Mouse (Mus musculus): Measurements from ENCODE around the gene Eif4a1. TPM values are rescaled to one million over a fixed set of nuclear protein-coding genes. Genes with fewer than 3 reads are reported as not detected.

Eif4a1 gene
- total RNA-seq, 1 experiment = 1,948 TPM

GRCm38 (mm10) chr11:69655264-69656064 lies 16.8 kb downstream of the Eif4a1 start, which contains the start of gene Sox15:
TSS of gene Sox15 (plus strand) at chr11:69655314.
- Histone ChIP-seq H3K9me3 (ENCODE audit: control insufficient read depth, insufficient read depth, low read depth, low read length) (no peaks in the 10 kb centered on the region), H3K4me1 (ENCODE audit: control insufficient read depth in 2 of 2, insufficient read depth in 2 of 2, low read length in 2 of 2, poor library complexity in 1 of 2) (peaks cover 3 to 17% of the 10 kb centered on the region in 2 experiments; a peak in 3 of 4 replicates), H3K4me3 (ENCODE audit: insufficient read depth in 1 of 2, low read depth in 1 of 2, low read length in 2 of 2, poor library complexity in 1 of 2, severe bottlenecking in 1 of 2) (peak within 1 kb of the TSS; percentile 71 to 76), H3K27ac (ENCODE audit: insufficient read depth, low read depth, low read length, poor library complexity, severe bottlenecking) (peak within 1 kb of the TSS; percentile 88), H3K9ac (ENCODE audit: insufficient read depth, low read depth, low read length, poor library complexity, severe bottlenecking) (peak within 1 kb of the TSS; percentile 81), H3K36me3 (ENCODE audit: control insufficient read depth, insufficient read depth, low read length, poor library complexity, severe bottlenecking) (peaks cover 50% of the 10 kb centered on the region)
- DNase-seq (ENCODE audit: low read depth, low spot score) = no peak
- in situ Hi-C loops (cut with MboI; ENCODE audit: low sequenced_read_pairs in 2 of 2, unreplicated experiment in 2 of 2) = loop anchor here in 1 of 2 experiments (10.0 kb wide), 1 partner anchor 59 kb away; no protein-coding TSS in a partner anchor
- TF ChIP-seq ZNF384 (IDR thresholded peaks at IDR 0.05; ENCODE audit: low read depth, low read length) (no peak), ZC3H11A (IDR thresholded peaks at IDR 0.05; ENCODE audit: borderline replicate concordance, low read depth, low read length) (0 out of 2 replicates have a peak, but pooled peaks have one; percentile 3)

DNA sequence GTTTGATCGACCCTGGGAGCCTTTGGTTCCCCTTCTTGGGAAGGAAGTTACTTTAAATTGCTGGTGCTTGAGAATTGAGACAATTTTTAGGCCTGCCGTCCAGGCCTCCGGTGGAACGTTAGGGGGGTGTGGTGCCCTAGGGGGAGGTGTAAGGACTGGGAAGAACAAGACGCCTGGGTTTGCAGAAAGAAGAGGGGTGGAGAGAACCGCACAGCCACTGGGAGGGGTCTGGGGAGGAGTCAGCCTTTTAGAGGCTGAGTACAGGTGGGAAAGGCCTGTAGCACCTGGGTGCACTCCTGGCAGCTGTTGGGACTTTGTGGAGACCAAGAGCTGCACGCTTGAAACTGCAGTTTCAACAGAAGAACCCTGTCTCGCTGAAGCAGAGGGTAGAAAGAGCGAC lies 17.5 kb downstream of the Eif4a1 start:
- H3K9ac ChIP-seq (ENCODE audit: insufficient read depth, low read depth, low read length, poor library complexity, severe bottlenecking) = peak overlapping the region; percentile 78

DNA sequence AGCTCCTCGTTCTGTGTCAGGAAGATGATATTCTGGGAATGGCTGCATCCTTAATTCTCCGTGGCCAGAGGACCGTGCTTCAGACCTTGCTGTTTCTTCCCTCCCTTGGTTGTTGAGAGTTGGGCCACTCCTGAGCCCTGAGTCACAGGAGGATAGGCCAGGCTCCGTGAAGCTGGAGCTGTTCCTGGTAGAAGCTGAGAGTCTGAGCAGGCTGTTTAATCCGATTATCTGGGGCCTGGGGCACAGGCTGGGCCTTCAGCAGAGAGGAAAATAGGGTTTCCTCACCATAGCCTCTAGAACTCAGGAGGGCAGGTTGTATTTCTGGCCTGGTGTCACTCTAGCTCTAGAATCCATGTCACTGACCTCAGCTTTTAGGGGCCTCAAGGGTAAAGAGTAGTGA lies 18.8 kb downstream of the Eif4a1 start:
- no peak for DNase-seq (ENCODE audit: low read depth, low spot score)
- Histone ChIP-seq H3K4me3 (ENCODE audit: insufficient read depth in 1 of 2, low read depth in 1 of 2, low read length in 2 of 2, poor library complexity in 1 of 2, severe bottlenecking in 1 of 2) (no peak overlapping the region), H3K9ac (ENCODE audit: insufficient read depth, low read depth, low read length, poor library complexity, severe bottlenecking) (no peak overlapping the region), H3K9me3 (ENCODE audit: control insufficient read depth, insufficient read depth, low read depth, low read length) (no peaks in the 10 kb centered on the region), H3K36me3 (ENCODE audit: control insufficient read depth, insufficient read depth, low read length, poor library complexity, severe bottlenecking) (peaks cover 59% of the 10 kb centered on the region), H3K27ac (ENCODE audit: insufficient read depth, low read depth, low read length, poor library complexity, severe bottlenecking) (no peak overlapping the region), H3K4me1 (ENCODE audit: control insufficient read depth in 2 of 2, insufficient read depth in 2 of 2, low read length in 2 of 2, poor library complexity in 1 of 2) (peaks cover 3 to 13% of the 10 kb centered on the region in 2 experiments; a peak in 3 of 4 replicates)
- in situ Hi-C loops (cut with MboI; ENCODE audit: low sequenced_read_pairs in 2 of 2, unreplicated experiment in 2 of 2) = loop anchor here in 1 of 2 experiments (10.0 kb wide), 1 partner anchor 61 kb away; no protein-coding TSS in a partner anchor
- TF ChIP-seq HCFC1 (IDR thresholded peaks at IDR 0.05; ENCODE audit: borderline replicate concordance, insufficient read depth, low read length) (no peak), ZNF384 (IDR thresholded peaks at IDR 0.05; ENCODE audit: low read depth, low read length) (no peak)

More for the DNA sequence above, 17.5 kb downstream of the Eif4a1 start:
- peaks cover 55% of the 10 kb centered on the region for H3K36me3 ChIP-seq (ENCODE audit: control insufficient read depth, insufficient read depth, low read length, poor library complexity, severe bottlenecking)
- TF ChIP-seq CHD2 (IDR thresholded peaks at IDR 0.05; ENCODE audit: low read depth, low read length) (no peak), MAFK (IDR thresholded peaks at IDR 0.05; ENCODE audit: insufficient read depth, low read depth, low read length) (no peak), ZC3H11A (IDR thresholded peaks at IDR 0.05; ENCODE audit: borderline replicate concordance, low read depth, low read length) (no peak), ZNF384 (IDR thresholded peaks at IDR 0.05; ENCODE audit: low read depth, low read length) (no peak), HCFC1 (IDR thresholded peaks at IDR 0.05; ENCODE audit: borderline replicate concordance, insufficient read depth, low read length) (no peak)
- peaks cover 3 to 17% of the 10 kb centered on the region in 2 experiments; a peak in 3 of 4 replicates for H3K4me1 ChIP-seq (ENCODE audit: control insufficient read depth in 2 of 2, insufficient read depth in 2 of 2, low read length in 2 of 2, poor library complexity in 1 of 2)
- in situ Hi-C loops (cut with MboI; ENCODE audit: low sequenced_read_pairs in 2 of 2, unreplicated experiment in 2 of 2) = loop anchor here in 1 of 2 experiments (10.0 kb wide), 1 partner anchor 60 kb away; no protein-coding TSS in a partner anchor
- peak overlapping the region; percentile 71 to 76 for H3K4me3 ChIP-seq (ENCODE audit: insufficient read depth in 1 of 2, low read depth in 1 of 2, low read length in 2 of 2, poor library complexity in 1 of 2, severe bottlenecking in 1 of 2)
- DNase-seq (ENCODE audit: low read depth, low spot score) = peak; percentile 71
- no peaks in the 10 kb centered on the region for H3K9me3 ChIP-seq (ENCODE audit: control insufficient read depth, insufficient read depth, low read depth, low read length)
- peak overlapping the region; percentile 88 for H3K27ac ChIP-seq (ENCODE audit: insufficient read depth, low read depth, low read length, poor library complexity, severe bottlenecking)

- Histone ChIP-seq H3K27ac (ENCODE audit: insufficient read depth, low read depth, low read length, poor library complexity, severe bottlenecking) (no peak overlapping the region), H3K36me3 (ENCODE audit: control insufficient read depth, insufficient read depth, low read length, poor library complexity, severe bottlenecking) (peaks cover 64% of the 10 kb centered on the region), H3K9ac (ENCODE audit: insufficient read depth, low read depth, low read length, poor library complexity, severe bottlenecking) (no peak overlapping the region), H3K4me3 (ENCODE audit: insufficient read depth in 1 of 2, low read depth in 1 of 2, low read length in 2 of 2, poor library complexity in 1 of 2, severe bottlenecking in 1 of 2) (no peak overlapping the region), H3K4me1 (ENCODE audit: control insufficient read depth in 2 of 2, insufficient read depth in 2 of 2, low read length in 2 of 2, poor library complexity in 1 of 2) (peaks cover 0 to 2% of the 10 kb centered on the region in 2 experiments; a peak in 1 of 4 replicates), H3K9me3 (ENCODE audit: control insufficient read depth, insufficient read depth, low read depth, low read length) (no peaks in the 10 kb centered on the region)
- in situ Hi-C loops (cut with MboI; ENCODE audit: low sequenced_read_pairs in 2 of 2, unreplicated experiment in 2 of 2) = no loop called here
- TF ChIP-seq ZNF384 (IDR thresholded peaks at IDR 0.05; ENCODE audit: low read depth, low read length) = no peak
- no peak for TF ChIP-seq CHD2 (IDR thresholded peaks at IDR 0.05; ENCODE audit: low read depth, low read length)
- no peak for TF ChIP-seq ZC3H11A (IDR thresholded peaks at IDR 0.05; ENCODE audit: borderline replicate concordance, low read depth, low read length)
- TF ChIP-seq MAFK (IDR thresholded peaks at IDR 0.05; ENCODE audit: insufficient read depth, low read depth, low read length) = no peak
- TF ChIP-seq HCFC1 (IDR thresholded peaks at IDR 0.05; ENCODE audit: borderline replicate concordance, insufficient read depth, low read length) = no peak
- DNase-seq (ENCODE audit: low read depth, low spot score) = no peak
These were observed 26.4 kb downstream of the Eif4a1 start for GRCm38 (mm10) chr11:69645860-69646259.

All from ES-E14 (cell line).